Mouse (Mus musculus) small intestine, adult 2 months (tissue): Measurements from ENCODE around the gene Tmem126a. TPM values are rescaled to one million over a fixed set of nuclear protein-coding genes. Genes with fewer than 3 reads are reported as not detected.
A peak's percentile ranks its signal among the peaks of the same experiment; 100 is the strongest.

ENCODE experiments used
- H3K27ac ChIP-seq: fragments of 200-500 bp; 2 replicates; pipeline ENCODE4 v1.5.1; 2012; ENCODE audit warnings: low read depth, low read length, control low read depth, inconsistent platforms; ENCODE audit not compliant: insufficient read depth
- H3K27me3 ChIP-seq: fragments of 200-500 bp; 2 replicates; pipeline ENCODE4 v1.6.1; 2012; ENCODE audit warnings: mild to moderate bottlenecking, moderate library complexity, low read length, inconsistent platforms; ENCODE audit not compliant: control insufficient read depth, insufficient read depth
- H3K36me3 ChIP-seq: fragments of 200-500 bp; 2 replicates; pipeline ENCODE4 v1.6.1; 2012; ENCODE audit warnings: mild to moderate bottlenecking, low read length, control low read depth, inconsistent platforms; ENCODE audit not compliant: control insufficient read depth, insufficient read depth
- H3K4me1 ChIP-seq: fragments of 200-500 bp; 2 replicates; pipeline ENCODE4 v1.6.1; 2012; ENCODE audit warnings: low read length, inconsistent platforms, mixed read lengths; ENCODE audit not compliant: control insufficient read depth, insufficient read depth, insufficient read length
- H3K4me3 ChIP-seq: fragments of 200-500 bp; 2 replicates; pipeline ENCODE4 v1.5.1; 2012; ENCODE audit warnings: low read depth, mild to moderate bottlenecking, control low read depth, inconsistent platforms, low read length, moderate library complexity
- CTCF ChIP-seq: fragments of 200-500 bp; IDR thresholded peaks from 2 replicates; pipeline ENCODE4 v1.5.1; 2012; ENCODE audit warnings: low read depth, mild to moderate bottlenecking, control low read depth, inconsistent platforms, low read length, moderate library complexity, mixed read lengths; ENCODE audit not compliant: insufficient replicate concordance, insufficient read length; ENCODE audit errors: extremely low read depth
- POLR2A ChIP-seq: fragments of 200-500 bp; IDR thresholded peaks from 2 replicates; pipeline ENCODE4 v1.6.1; 2012; ENCODE audit warnings: low read depth, mild to moderate bottlenecking, control low read depth, inconsistent platforms, low read length, moderate library complexity
- WGBS: fragments of 180-500 bp; shearing (Covaris S2); methylation state at CpG from one replicate; pipeline ENCODE4 v1.1.7; 2018; 5-methylcytosine and 5-hydroxymethylcytosine counted together
- polyA plus RNA-seq: library from polyadenylated mRNA; depleted of rRNA; stranded (reverse); fragments of >200 nt; gene quantifications from 2 replicates; pipeline ENCODE4 v1.2.3, GENCODE M21; 2012; rRNA removed

The Tmem126a gene
- polyA plus RNA-seq, 1 experiment, result 8.4 TPM

- peaks cover 8% of the 10 kb centered on the region for H3K36me3 ChIP-seq
- under 1% methylated on average over 53 of the region's 54 CpGs for WGBS
- peak within 1 kb of the TSS; percentile 95 for H3K4me3 ChIP-seq
- H3K27me3 ChIP-seq, result no peaks in the 10 kb centered on the region
- H3K27ac ChIP-seq, result peak within 1 kb of the TSS; percentile 89
- TF ChIP-seq CTCF (no peak), POLR2A (peak; percentile 89)
- H3K4me1 ChIP-seq, result 0 out of 2 replicates have a peak, but pooled peaks cover 3% of the 10 kb centered on the region
Observed at GRCm38 (mm10) chr7:90442518-90443080, 14.4 kb downstream of the Tmem126a start, which contains the start of gene Crebzf. Crebzf (plus strand) TSS chr7:90442729.

- 13% methylated on average over 4 of the region's 4 CpGs for WGBS
- Histone ChIP-seq H3K27ac (peak overlapping the region; percentile 25), H3K4me3 (no peak overlapping the region)
Observed at GRCm38 (mm10) chr7:90442070-90442469, 15.0 kb downstream of the Tmem126a start.

GRCm38 (mm10) chr7:90440044-90440443, 17.0 kb downstream of the Tmem126a start:
- no peaks in the 10 kb centered on the region for H3K27me3 ChIP-seq
- TF ChIP-seq POLR2A, result no peak
- no peak for TF ChIP-seq CTCF
- WGBS, result 79% methylated on average over 4 of the region's 4 CpGs
- H3K27ac ChIP-seq, result no peak overlapping the region
- H3K36me3 ChIP-seq, result peaks cover 2% of the 10 kb centered on the region; the same call in 1 of the 2 replicates
- no peak overlapping the region for H3K4me3 ChIP-seq
- H3K4me1 ChIP-seq, result 0 out of 2 replicates have a peak, but pooled peaks cover 3% of the 10 kb centered on the region

More at GRCm38 (mm10) chr7:90442070-90442469, 15.0 kb downstream of the Tmem126a start:
- TF ChIP-seq POLR2A, result no peak
- no peak for TF ChIP-seq CTCF
- Histone ChIP-seq H3K36me3 (peaks cover 5% of the 10 kb centered on the region), H3K27me3 (no peaks in the 10 kb centered on the region), H3K4me1 (0 out of 2 replicates have a peak, but pooled peaks cover 3% of the 10 kb centered on the region)

- no peaks in the 10 kb centered on the region for H3K4me1 ChIP-seq
- no peak for TF ChIP-seq POLR2A
- TF ChIP-seq CTCF, result no peak
- no peaks in the 10 kb centered on the region for H3K36me3 ChIP-seq
- no peak overlapping the region for H3K27ac ChIP-seq
- no peaks in the 10 kb centered on the region for H3K27me3 ChIP-seq
- no peak overlapping the region for H3K4me3 ChIP-seq
Observed at GRCm38 (mm10) chr7:90432221-90432620, 24.8 kb downstream of the Tmem126a start.

GRCm38 (mm10) chr7:90427006-90427405, 30.0 kb downstream of the Tmem126a start:
- H3K27me3 ChIP-seq, result no peaks in the 10 kb centered on the region
- TF ChIP-seq POLR2A (no peak), CTCF (no peak)
- WGBS, result 64% methylated on average over 9 of the region's 9 CpGs
- no peaks in the 10 kb centered on the region for H3K36me3 ChIP-seq
- H3K4me3 ChIP-seq, result peak overlapping the region; percentile 56; the same call in 1 of the 2 replicates
- H3K4me1 ChIP-seq, result no peaks in the 10 kb centered on the region
- no peak overlapping the region for H3K27ac ChIP-seq

- TF ChIP-seq POLR2A (peak; percentile 16; the same call in 1 of the 2 replicates), CTCF (no peak)
- WGBS, result 19% methylated on average over 29 of the region's 29 CpGs
- H3K27ac ChIP-seq, result no peak within 1 kb of the TSS
- no peaks in the 10 kb centered on the region for H3K36me3 ChIP-seq
- no peaks in the 10 kb centered on the region for H3K4me1 ChIP-seq
- peak within 1 kb of the TSS; percentile 56 for H3K4me3 ChIP-seq
- no peaks in the 10 kb centered on the region for H3K27me3 ChIP-seq
Observed at GRCm38 (mm10) chr7:90426020-90427001, 30.7 kb downstream of the Tmem126a start, which contains the start of gene Ccdc89. Ccdc89 (plus strand) TSS chr7:90426577.

GRCm38 (mm10) chr7:90409934-90410333, 47.1 kb downstream of the Tmem126a start:
- Histone ChIP-seq H3K4me1 (no peaks in the 10 kb centered on the region), H3K27ac (no peak overlapping the region), H3K27me3 (no peaks in the 10 kb centered on the region), H3K36me3 (no peaks in the 10 kb centered on the region), H3K4me3 (no peak overlapping the region)
- TF ChIP-seq POLR2A (no peak), CTCF (no peak)
- 42% methylated on average over 3 of the region's 3 CpGs for WGBS

Other genes starting within 250 kb of the Tmem126a start
- gene Ccdc83, start 191.5 kb downstream of the Tmem126a start, polyA plus RNA-seq, result not detected in 2 replicates
- gene Sytl2, start 155.0 kb downstream of the Tmem126a start, polyA plus RNA-seq, result 4.2 and 5.1 TPM in 2 replicates
- 0.14 TPM in 1 of 2 replicates, not detected in the other for gene Ccdc89, start 30.7 kb downstream of the Tmem126a start, polyA plus RNA-seq
- gene Crebzf, start 14.5 kb downstream of the Tmem126a start, polyA plus RNA-seq, result 18.1 and 31.3 TPM in 2 replicates
- gene Tmem126b, start 18.8 kb upstream of the Tmem126a start, polyA plus RNA-seq, result 4.8 and 6.5 TPM in 2 replicates
- gene Dlg2, start 19.4 kb upstream of the Tmem126a start, polyA plus RNA-seq, result 0.38 and 0.56 TPM in 2 replicates